Mouse (Mus musculus) ES-Bruce4 (cell line): ENCODE results near the gene Capzb. TPM values are rescaled to one million over a fixed set of nuclear protein-coding genes. Genes with fewer than 3 reads are reported as not detected.

Source experiments
- H3K27ac ChIP-seq: 2 replicates; pipeline ENCODE4 v1.5.1; 2012; ENCODE audit warnings: low read length, inconsistent platforms; ENCODE audit not compliant: insufficient read depth
- H3K27me3 ChIP-seq: 2 replicates; pipeline ENCODE4 v1.6.1; 2012; ENCODE audit warnings: mild to moderate bottlenecking, low read length, inconsistent platforms; ENCODE audit not compliant: control insufficient read depth, poor library complexity, insufficient read depth, severe bottlenecking
- H3K36me3 ChIP-seq: 2 replicates; pipeline ENCODE4 v1.6.1; 2012; ENCODE audit warnings: inconsistent platforms, mild to moderate bottlenecking, low read length, moderate library complexity; ENCODE audit not compliant: control insufficient read depth, poor library complexity, insufficient read depth, severe bottlenecking
- H3K4me1 ChIP-seq: one replicate; pipeline ENCODE4 v1.8.1; 2011; ENCODE audit warnings: low read length; ENCODE audit not compliant: control insufficient read depth, insufficient read depth
- H3K4me3 ChIP-seq: 2 replicates; pipeline ENCODE4 v1.5.1; 2011; ENCODE audit warnings: low read depth, mild to moderate bottlenecking, low read length
- H3K9ac ChIP-seq: 2 replicates; pipeline ENCODE4 v1.6.1; 2012; ENCODE audit warnings: low read depth, mild to moderate bottlenecking, inconsistent platforms; ENCODE audit not compliant: poor library complexity, severe bottlenecking
- H3K9me3 ChIP-seq: replicated peaks from 2 replicates; pipeline ENCODE4 v1.6.1; 2012; ENCODE audit warnings: mild to moderate bottlenecking, low read length, inconsistent platforms; ENCODE audit not compliant: control insufficient read depth, poor library complexity, insufficient read depth, severe bottlenecking
- CTCF ChIP-seq: IDR thresholded peaks from one replicate; pipeline ENCODE4 v1.8.1; 2011; ENCODE audit warnings: low read depth, low read length
- EP300 ChIP-seq: IDR thresholded peaks from 2 replicates; pipeline ENCODE4 v1.6.1; 2011; ENCODE audit warnings: low read depth, low read length; ENCODE audit not compliant: insufficient read depth
- POLR2A ChIP-seq: IDR thresholded peaks from one replicate; pipeline ENCODE4 v1.8.1; 2011; ENCODE audit warnings: low read length; ENCODE audit not compliant: insufficient read depth
- polyA plus RNA-seq: library from polyadenylated mRNA; stranded (reverse); fragments of >200 nt; gene quantifications from 2 replicates; pipeline ENCODE4 v1.2.4, GENCODE M21; 2011; ENCODE audit warnings: low read depth; ENCODE audit not compliant: missing spikeins, insufficient read depth, insufficient read length

Gene Capzb
- polyA plus RNA-seq, 1 experiment, result 299 TPM

DNA sequence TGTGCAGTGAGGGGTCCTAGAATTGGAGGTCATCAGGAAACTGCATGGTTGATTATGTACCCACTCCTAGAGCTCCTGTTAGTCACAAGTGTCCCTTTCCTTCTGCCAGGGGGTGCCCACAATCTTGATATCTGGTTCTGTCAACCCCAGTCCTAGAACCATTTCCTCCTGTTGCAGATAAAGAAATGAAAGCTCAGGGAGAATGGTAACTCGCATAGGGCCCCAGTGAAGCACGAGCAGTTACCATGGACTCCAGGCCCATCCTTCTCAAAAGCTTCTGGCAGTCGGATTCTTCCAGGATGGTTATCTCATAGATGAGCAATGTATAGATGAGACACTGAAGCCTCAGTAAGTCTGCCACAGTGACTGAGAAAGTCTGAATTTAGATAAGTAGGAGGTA, 8.2 kb downstream of the Capzb start:
- H3K9me3 ChIP-seq, result no peaks in the 10 kb centered on the region
- no peaks in the 10 kb centered on the region for H3K27me3 ChIP-seq
- H3K9ac ChIP-seq, result no peak overlapping the region
- no peak overlapping the region for H3K4me3 ChIP-seq
- H3K36me3 ChIP-seq, result peaks cover 8% of the 10 kb centered on the region; the same call in 1 of the 2 replicates
- H3K4me1 ChIP-seq, result peaks cover 15% of the 10 kb centered on the region
- TF ChIP-seq POLR2A (no peak), EP300 (no peak), CTCF (no peak)
- no peak overlapping the region for H3K27ac ChIP-seq

GRCm38 (mm10) chr4:139202556-139202955, 9.9 kb downstream of the Capzb start:
- no peaks in the 10 kb centered on the region for H3K9me3 ChIP-seq
- H3K36me3 ChIP-seq, result peaks cover 8% of the 10 kb centered on the region; the same call in 1 of the 2 replicates
- TF ChIP-seq CTCF (no peak), POLR2A (no peak), EP300 (no peak)
- H3K4me1 ChIP-seq, result peaks cover 14% of the 10 kb centered on the region
- H3K9ac ChIP-seq, result no peak overlapping the region
- H3K27me3 ChIP-seq, result no peaks in the 10 kb centered on the region
- no peak overlapping the region for H3K4me3 ChIP-seq
- no peak overlapping the region for H3K27ac ChIP-seq

- Histone ChIP-seq H3K4me1 (peaks cover 11% of the 10 kb centered on the region), H3K9me3 (no peaks in the 10 kb centered on the region), H3K9ac (no peak overlapping the region), H3K27me3 (no peaks in the 10 kb centered on the region), H3K4me3 (no peak overlapping the region), H3K27ac (no peak overlapping the region), H3K36me3 (peaks cover 8% of the 10 kb centered on the region; the same call in 1 of the 2 replicates)
- TF ChIP-seq POLR2A (no peak), EP300 (no peak), CTCF (no peak)
These were observed 10.7 kb downstream of the Capzb start for GRCm38 (mm10) chr4:139203381-139203780.

GRCm38 (mm10) chr4:139205842-139206241, 13.1 kb downstream of the Capzb start:
- no peaks in the 10 kb centered on the region for H3K4me1 ChIP-seq
- no peak for TF ChIP-seq EP300
- no peak for TF ChIP-seq POLR2A
- peak; percentile 41 for TF ChIP-seq CTCF

GRCm38 (mm10) chr4:139206353-139207045, 13.8 kb downstream of the Capzb start:
- no peak for TF ChIP-seq EP300
- no peak for TF ChIP-seq CTCF
- TF ChIP-seq POLR2A, result no peak

More at GRCm38 (mm10) chr4:139205842-139206241, 13.1 kb downstream of the Capzb start:
- no peak overlapping the region for H3K27ac ChIP-seq
- no peaks in the 10 kb centered on the region for H3K9me3 ChIP-seq
- no peaks in the 10 kb centered on the region for H3K27me3 ChIP-seq
- H3K4me3 ChIP-seq, result no peak overlapping the region
- H3K36me3 ChIP-seq, result 0 out of 2 replicates have a peak, but pooled peaks cover 4% of the 10 kb centered on the region
- H3K9ac ChIP-seq, result no peak overlapping the region

More at GRCm38 (mm10) chr4:139206353-139207045, 13.8 kb downstream of the Capzb start:
- 0 out of 2 replicates have a peak, but pooled peaks cover 4% of the 10 kb centered on the region for H3K36me3 ChIP-seq
- no peak overlapping the region for H3K9ac ChIP-seq
- no peak overlapping the region for H3K27ac ChIP-seq
- H3K4me1 ChIP-seq, result no peaks in the 10 kb centered on the region
- no peaks in the 10 kb centered on the region for H3K9me3 ChIP-seq
- H3K27me3 ChIP-seq, result no peaks in the 10 kb centered on the region
- no peak overlapping the region for H3K4me3 ChIP-seq
